Mouse (Mus musculus) testis, adult 2 months (tissue): ENCODE data around the gene Dclk2.

Source experiments
- CTCF ChIP-seq: fragments of 200-500 bp; IDR thresholded peaks from 2 replicates; pipeline ENCODE4 v1.5.1; 2012; ENCODE audit warnings: low read depth, mild to moderate bottlenecking, inconsistent platforms, low read length, moderate library complexity; ENCODE audit not compliant: control insufficient read depth, insufficient read depth, insufficient replicate concordance
- POLR2A ChIP-seq: fragments of 200-500 bp; IDR thresholded peaks from 2 replicates; pipeline ENCODE4 v1.6.1; 2012; ENCODE audit warnings: low read depth, mild to moderate bottlenecking, inconsistent platforms, low read length, moderate library complexity; ENCODE audit not compliant: control insufficient read depth

DNA sequence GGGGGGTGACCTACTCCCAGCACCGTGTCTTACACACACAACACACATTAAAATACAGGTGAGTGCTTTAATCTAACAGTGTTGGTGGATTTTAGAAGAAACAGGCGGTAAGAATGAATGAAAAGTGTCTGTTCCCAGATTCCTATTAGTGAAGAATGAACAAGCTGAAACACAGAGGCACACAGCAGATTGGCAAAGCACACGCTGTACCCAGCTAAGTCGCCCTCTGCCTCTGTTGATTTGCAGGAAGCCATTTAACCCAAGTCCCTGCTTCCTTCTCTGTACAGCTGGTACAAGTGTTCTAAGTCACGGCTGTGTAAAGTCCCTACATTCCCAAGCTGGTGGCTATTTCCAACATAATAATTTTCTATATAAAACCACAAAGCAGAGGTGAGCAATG, 109.7 kb downstream of the Dclk2 start:
- TF ChIP-seq CTCF (no peak), POLR2A (no peak)
